Mouse (Mus musculus): ENCODE data around the gene Slc35f1.

DNA sequence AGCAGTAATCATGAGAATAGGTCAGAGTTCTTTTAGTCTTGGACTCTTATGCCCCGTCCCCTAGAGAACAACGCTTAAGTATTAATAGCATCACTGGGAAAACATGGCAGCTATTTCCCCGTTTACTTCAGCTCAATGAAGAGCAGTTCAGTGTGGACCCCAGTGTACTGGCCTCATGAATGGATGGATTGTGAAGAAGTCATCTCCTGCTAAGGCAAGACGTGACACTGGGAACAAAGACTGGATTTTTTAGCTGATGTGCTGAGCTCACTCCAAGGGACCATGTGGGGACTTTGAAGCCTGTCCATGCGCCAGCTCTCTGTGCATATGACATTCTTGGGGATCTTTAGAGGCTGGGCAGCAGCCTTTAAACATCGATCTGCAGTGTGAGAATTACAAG is 101.2 kb downstream of the Slc35f1 start:
- TF ChIP-seq CHD2 (IDR thresholded peaks at IDR 0.05; ENCODE audit: low read length): no peak
- TF ChIP-seq NELFE (IDR thresholded peaks at IDR 0.05; ENCODE audit: low read depth, low read length): no peak
- no peak for TF ChIP-seq POLR2A (IDR thresholded peaks at IDR 0.05; ENCODE audit: low read depth, low read length)
- no peak for TF ChIP-seq JUND (conservative IDR thresholded peaks at IDR 0.05; ENCODE audit: low read depth, low read length)
- no peak for TF ChIP-seq CTCF (conservative IDR thresholded peaks at IDR 0.05 in 1 of 2, IDR thresholded peaks at IDR 0.05 in 1 of 2; ENCODE audit: low read depth in 2 of 2, low read length in 2 of 2)

Data from CH12.LX (cell line).